Mouse (Mus musculus): ENCODE measurements around the gene Peli2. TPM values are rescaled to one million over a fixed set of nuclear protein-coding genes. Genes with fewer than 3 reads are reported as not detected.

The Peli2 gene
- polyA plus RNA-seq, 2 experiments, result 9.1 to 14.5 TPM

DNA sequence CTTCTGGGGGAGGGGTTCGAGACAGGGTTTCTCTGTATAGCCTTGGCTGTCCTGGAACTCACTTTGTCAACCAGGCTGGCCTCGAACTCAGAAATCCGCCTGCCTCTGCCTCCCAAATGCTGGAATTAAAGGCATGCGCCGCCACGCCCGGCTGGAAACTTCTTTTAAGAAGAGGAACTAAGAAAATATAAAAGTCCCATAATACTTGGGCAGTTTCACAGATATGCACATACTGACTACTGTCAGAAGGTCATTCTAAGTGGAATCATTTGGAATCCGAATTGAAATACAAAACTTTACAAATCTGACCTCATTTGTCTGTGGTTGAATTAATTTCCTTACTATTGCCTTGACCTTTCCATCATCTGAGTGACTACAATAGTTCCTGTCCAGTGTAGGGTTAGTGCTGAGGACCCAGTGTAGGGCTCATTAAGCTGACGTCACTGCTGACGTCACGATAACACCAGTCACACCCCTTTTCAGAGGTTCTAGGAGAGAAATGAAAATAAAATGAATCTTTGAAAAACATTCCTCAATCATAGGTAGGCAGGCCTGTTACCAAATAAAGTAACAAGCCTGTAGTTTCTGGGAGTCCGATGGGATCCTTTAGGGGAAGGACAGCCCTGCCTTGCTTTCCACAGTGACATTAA, 209.2 kb downstream of the Peli2 start:
- WGBS, result 85% methylated on average over 12 of the region's 12 CpGs
- DNase-seq (ENCODE audit: low spot score) (no peak), ATAC-seq (ENCODE audit: low FRiP score, low read depth) (no peak)
- H3K9me3 ChIP-seq (ENCODE audit: control insufficient read depth, low read length), result no peaks in the 10 kb centered on the region
- no peak overlapping the region for H3K9ac ChIP-seq (ENCODE audit: low read depth, low read length, severe bottlenecking)
- H3K27ac ChIP-seq (replicated peaks; ENCODE audit: low read depth, low read length), result no peak overlapping the region
- H3K27me3 ChIP-seq (ENCODE audit: control insufficient read depth, insufficient read depth, low read length), result no peaks in the 10 kb centered on the region
- peaks cover 32% of the 10 kb centered on the region for H3K4me1 ChIP-seq (ENCODE audit: control insufficient read depth, insufficient read depth, low read length)
- no peak for TF ChIP-seq POLR2A (IDR thresholded peaks at IDR 0.05; ENCODE audit: borderline replicate concordance, extremely low read depth, insufficient read depth, insufficient read length)
- H3K4me2 ChIP-seq (replicated peaks; ENCODE audit: low read depth, low read length, severe bottlenecking), result no peak overlapping the region
- H3K36me3 ChIP-seq (ENCODE audit: control insufficient read depth, insufficient read depth, low read length), result no peaks in the 10 kb centered on the region
- H3K4me3 ChIP-seq (replicated peaks; ENCODE audit: low read length), result no peak overlapping the region

All from limb, embryonic 14.5 days (tissue).